Mouse (Mus musculus) 416B (cell line): ENCODE data around the gene Ap4s1.
"Not testable (repeated sequence)": the region's sequence is repeated elsewhere in the genome, so short reads cannot be mapped to it uniquely, and the experiment has no call there.

Source experiments
- DNase-seq: peaks from one replicate; pipeline ENCODE4 v3.0.0; 2011; ENCODE audit warnings: low read depth

Ap4s1 gene

DNA sequence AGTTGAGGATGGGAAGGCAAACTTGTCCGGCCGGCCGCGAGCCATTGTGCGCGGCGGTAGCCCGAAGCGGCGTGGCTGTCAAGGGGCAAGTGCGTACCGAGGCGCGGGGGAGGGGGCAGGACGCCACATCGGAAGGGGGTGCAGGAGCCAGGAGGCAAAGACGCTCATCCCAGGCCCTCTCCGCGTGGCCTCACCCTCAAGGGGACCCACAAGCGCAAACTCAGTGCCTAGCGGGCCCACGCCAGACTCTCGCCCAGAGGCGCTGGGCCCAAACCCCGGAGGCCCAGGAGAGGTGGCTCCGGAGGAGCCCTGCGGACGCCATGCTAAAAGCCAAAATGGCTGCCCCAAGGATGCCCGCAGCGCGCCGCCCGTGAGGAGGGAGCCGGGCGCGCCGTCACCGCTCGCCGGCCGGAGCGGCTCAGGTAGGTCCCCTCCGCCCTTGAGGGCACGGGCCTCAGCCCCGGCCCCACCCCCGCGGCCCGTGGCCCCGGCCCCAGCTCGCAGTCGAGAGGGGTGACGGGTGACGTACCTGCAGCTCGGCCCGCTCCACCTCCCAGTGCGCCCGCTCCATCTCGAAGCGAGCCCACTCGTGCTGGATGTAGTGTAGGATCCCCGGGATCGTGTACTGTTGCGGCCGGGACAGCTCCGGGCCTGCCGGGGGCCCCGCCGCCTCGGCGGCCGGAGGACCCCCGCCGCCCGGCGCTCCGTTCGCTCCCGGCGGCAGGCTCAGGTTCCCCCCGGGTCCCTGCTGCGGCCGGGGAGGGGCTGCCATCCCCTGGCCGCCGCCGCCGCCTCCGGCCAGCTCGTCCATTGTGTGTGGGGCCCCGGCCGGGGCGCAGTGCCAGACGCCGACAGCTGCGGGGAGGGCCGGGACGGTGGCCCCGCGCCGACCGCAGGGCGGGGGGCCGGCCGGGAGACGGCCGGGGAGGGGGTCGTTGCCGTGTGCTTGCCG lies at the start of gene Ap4s1:
Ap4s1 (plus strand) TSS at position 141 of the 952 bp plus-strand sequence.
- DNase-seq = peak; percentile 60

GRCm38 (mm10) chr12:51641871-51642270 lies 49.0 kb upstream of the Ap4s1 start:
- DNase-seq = peak; percentile 58

GRCm38 (mm10) chr12:51649401-51649800 lies 41.4 kb upstream of the Ap4s1 start:
- not testable (repeated sequence) for DNase-seq

DNA sequence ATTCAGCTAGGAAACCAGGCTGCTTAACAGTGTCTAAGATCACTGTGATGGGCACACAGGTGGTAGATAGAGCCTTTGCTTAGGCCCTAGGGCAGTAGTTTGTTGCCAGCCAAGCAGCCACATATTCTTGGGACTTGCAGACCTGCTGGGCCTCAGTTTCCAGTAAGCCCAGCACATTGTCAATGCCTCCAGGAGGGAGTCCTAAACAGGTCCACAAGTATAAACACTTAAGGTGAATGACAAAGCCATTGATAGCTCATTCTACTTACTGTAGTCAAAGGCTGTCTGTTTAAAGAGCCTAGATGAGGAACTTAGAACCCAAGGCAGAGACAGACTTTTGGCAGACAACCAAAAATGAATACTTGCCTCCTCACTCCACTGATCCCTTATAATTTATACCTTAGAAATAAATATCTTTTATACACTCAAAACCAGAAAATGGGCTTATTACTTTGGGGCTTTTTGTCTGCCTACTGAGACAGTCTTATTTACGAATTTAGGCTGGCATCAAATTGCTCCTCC lies 34.8 kb upstream of the Ap4s1 start:
- DNase-seq = peak; percentile 49

GRCm38 (mm10) chr12:51663011-51663410 lies 27.8 kb upstream of the Ap4s1 start:
- DNase-seq = no peak

GRCm38 (mm10) chr12:51663908-51664307 lies 26.9 kb upstream of the Ap4s1 start:
- DNase-seq = no peak

GRCm38 (mm10) chr12:51666708-51667430 lies 24.0 kb upstream of the Ap4s1 start:
- DNase-seq = peak; percentile 62

DNA sequence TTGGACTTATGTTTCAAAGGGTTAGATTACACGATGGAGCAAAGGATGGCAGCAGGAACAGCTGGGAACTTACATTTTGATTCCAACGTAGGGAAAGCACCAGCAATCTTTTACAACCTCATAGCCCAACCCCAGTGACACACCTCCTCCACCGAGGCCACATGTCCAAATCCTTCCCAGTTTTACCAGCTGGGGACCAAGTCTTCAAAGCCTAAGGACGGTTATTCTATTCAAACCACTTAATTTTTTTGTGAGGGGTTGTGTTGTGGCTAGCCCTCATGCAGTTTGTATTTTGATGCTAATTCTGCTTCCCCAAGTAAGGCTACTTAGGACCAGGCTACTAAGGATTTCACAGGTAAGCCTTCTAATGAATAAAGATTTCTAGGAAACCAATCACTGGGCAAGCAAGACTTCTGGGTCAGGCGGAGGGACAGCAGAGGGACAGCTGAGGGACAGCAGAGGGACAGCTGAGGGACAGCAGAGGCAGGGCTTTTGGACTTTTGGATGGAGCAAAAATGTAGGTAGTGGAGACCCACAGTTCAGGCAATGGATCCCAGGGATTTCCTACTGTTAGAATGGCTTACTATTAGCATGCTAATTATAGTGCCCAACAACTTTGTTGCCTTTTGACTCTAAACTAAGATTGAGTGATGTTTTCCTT lies 19.5 kb upstream of the Ap4s1 start:
- DNase-seq = no peak

DNA sequence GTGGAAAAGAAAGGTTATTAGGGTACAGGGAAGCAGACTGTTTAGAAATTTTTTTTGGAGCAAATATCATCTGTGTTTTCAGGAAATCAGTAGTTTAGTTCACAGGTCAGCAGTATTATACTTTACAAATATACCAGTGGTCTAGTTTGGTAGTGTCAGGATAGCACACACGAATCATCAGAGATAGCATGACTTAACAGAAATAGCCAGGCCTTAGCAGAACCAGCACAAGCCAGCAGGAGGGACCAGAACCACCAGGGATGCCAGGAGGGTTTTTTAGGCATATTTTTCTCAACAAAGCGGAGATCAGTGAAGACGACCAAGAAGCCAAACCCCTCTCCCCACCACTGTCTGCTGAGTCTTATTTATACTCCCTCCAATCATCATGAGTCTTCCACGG lies 17.6 kb upstream of the Ap4s1 start:
- peak; percentile 49 for DNase-seq

DNA sequence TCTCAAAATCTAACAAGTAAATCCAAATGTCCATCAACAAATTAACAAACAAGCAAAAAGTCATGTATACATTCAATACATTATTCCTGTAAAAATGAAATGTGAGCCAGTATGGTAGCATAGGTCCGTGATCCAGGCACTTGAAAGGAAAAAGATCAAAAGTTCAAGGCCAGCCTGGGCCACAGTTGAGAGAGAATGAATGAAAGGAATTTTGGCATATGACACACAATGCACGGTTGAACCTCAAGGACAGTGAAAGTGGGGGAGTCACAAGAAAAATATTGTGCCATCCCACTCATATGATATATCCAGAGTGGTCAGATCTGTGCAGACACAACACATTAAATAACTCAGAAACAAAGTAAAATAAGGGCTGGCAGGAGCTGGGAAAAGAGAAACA lies 14.4 kb upstream of the Ap4s1 start:
- DNase-seq = no peak

DNA sequence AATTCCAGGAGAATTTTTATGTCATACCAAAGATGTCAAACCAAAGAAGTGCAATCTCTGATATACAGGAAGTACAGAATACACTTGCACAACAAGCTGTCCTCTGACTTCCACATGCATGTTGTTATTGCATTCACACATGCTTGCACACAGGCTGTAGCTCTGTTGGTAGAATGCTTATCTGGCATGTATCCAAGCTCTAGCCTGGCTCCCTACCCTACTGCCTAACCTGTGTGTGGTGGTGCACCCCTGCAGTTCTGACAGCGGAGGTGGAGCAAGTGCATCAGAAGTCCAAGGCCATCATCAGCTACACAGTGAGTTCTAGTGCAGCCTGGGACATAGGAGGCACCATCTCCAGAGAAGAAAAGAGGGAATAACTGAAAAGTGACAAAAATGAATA lies 12.0 kb upstream of the Ap4s1 start:
- DNase-seq = peak; percentile 52

GRCm38 (mm10) chr12:51688546-51688945 lies 2.3 kb upstream of the Ap4s1 start:
- DNase-seq = no peak

DNA sequence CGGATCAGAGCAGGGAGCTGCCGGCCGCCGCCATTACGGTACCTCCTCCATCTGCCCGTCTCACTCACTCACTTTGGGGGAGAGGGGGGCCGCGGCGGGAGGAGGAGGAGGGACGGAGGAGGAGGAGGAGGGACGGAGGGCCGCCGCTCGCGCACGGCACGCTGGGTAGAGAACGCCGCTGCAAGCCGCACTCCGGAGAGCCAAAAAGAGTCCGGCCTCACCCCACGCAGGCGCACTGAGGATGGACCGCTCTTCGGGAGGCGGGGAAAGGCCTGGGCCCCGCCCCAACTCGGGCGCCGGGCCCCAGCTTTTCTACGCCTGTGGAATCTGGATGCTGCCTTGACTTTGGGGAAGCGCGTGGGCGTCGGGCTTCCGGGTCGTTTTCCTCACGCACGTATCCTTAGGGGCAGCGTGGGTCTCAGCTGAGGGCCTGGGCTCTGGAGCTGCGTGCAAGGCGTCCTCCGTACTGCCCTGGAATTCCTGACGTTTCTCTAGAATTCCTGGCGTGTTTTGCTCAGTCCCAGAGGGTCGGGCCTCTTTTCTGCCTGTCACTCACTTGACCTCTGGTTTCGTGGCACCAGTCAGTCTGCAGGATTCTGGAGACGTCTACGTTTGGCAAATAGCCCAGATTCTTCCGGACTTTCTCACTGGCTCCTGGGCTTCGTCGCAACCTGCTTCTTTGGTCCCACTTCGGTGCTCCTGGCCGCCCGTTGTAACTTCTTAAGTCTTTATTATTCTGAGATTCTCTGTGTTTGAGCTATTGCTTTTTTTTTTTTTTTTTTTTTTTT lies 1.2 kb downstream of the Ap4s1 start, which contains the start of gene Strn3:
Strn3 (minus strand) TSS at position 53 of the 788 bp plus-strand sequence.
- DNase-seq = peak; percentile 97

GRCm38 (mm10) chr12:51692870-51693269 lies 2.0 kb downstream of the Ap4s1 start:
- not testable (repeated sequence) for DNase-seq

- DNase-seq = peak; percentile 50
Measured at GRCm38 (mm10) chr12:51693419-51693818, 2.6 kb downstream of the Ap4s1 start.

DNA sequence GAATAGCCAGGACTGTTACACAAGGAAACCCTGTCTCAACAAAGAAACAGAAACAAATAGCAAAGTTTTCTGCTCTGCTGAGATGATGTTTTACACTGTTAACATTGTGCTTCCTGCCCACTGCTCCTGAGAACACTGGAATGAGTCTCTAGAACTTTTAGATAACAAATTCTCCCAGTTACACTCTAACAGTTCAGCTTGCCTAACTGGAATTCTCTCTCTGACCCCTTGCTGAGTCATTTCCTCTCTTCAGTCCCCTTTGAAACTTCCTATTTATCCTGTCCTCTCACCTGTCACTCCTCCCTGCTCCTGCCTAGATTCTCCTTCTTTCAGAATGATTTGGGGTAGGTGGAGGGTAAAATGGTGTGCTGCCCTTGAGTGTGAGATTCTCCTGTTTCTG lies 3.3 kb downstream of the Ap4s1 start:
- DNase-seq = no peak

GRCm38 (mm10) chr12:51694966-51695365 lies 4.1 kb downstream of the Ap4s1 start:
- DNase-seq = no peak

DNA sequence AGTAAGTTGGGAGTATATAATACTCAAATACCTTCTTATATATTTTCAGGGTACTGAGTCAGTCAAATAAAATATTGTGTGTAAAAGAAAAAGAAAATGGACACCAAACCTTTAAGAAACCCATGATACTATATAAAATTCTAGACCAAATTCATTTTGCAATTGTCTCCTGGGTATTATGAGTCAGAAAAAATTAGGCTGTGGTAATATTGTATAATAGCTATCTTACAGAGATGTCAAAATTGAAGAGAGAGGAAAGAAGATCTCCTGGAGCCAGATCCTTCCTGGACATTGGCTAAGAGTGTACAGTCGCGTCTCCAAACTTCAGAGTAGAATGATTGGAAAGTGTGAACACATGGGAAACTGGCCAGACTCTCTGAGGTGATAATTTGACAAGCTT lies 5.3 kb downstream of the Ap4s1 start:
- DNase-seq = peak; percentile 52

- no peak for DNase-seq
Measured at GRCm38 (mm10) chr12:51699623-51700393, 9.0 kb downstream of the Ap4s1 start.

GRCm38 (mm10) chr12:51701723-51702122 lies 10.9 kb downstream of the Ap4s1 start:
- no peak for DNase-seq

DNA sequence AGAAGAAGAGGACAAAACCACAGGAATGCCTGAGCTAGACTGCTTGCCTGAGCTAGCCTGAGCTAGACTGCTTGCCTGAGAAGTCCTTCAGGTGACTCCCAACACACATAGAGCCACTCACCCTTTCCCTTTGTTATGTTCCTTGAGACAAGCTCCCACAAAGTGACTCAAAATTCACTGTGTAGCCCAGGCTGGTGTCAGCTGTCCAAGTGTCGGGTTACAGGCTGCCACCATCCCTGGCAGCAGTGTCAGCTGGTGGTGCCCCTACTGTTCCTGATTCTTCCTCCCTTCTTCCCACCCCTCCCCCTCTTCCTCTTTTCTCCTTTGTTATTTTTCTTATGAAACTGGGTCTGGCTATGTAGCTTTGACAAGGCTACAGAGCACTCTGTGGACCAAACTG lies 13.0 kb downstream of the Ap4s1 start:
- peak; percentile 85 for DNase-seq
